10 mouse cellular contexts compared by ENCODE assay signal in the genomic region with DNA sequence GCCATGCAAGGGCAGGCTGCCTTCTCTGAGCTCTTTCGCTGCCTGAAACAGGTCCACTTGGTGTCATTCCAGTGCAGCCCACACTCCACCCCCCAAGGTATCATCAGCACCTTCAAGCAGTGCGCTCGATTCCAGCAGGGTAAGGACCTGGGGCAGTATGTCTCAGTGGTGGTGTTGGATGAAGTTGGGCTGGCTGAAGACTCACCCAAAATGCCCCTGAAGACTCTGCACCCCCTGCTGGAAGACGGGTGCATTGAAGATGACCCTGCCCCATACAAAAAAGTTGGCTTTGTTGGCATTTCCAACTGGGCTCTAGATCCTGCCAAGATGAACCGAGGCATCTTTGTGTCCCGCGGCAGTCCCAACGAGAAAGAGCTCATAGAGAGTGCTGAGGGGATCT. TPM values are rescaled to one million over a fixed set of nuclear protein-coding genes. Genes with fewer than 3 reads are reported as not detected.
DNase-seq lines count a peak whose midpoint lies in the region; ATAC-seq and TF ChIP-seq lines count a peak whose summit lies in the region.
"Had no signal": no experiment of that assay in that cellular context is flagged by ENCODE, and none has a peak within 500 bp of the region (broad histone marks: within the 10 kb centered on the region; RNA-seq: fewer than 3 reads in every experiment).

No protein-coding gene starts in this region.

- no peaks in the 10 kb centered on the region for H3K9me3 ChIP-seq in forebrain, postnatal 0 days (ENCODE audit: low read length)
- no peaks in the 10 kb centered on the region for H3K9me3 ChIP-seq in forebrain, embryonic 12.5 days
- H3K9me3 ChIP-seq in lung, embryonic 14.5 days (ENCODE audit: low read depth, low read length) = no peaks in the 10 kb centered on the region
- no peaks in the 10 kb centered on the region for H3K9me3 ChIP-seq in midbrain, embryonic 10.5 days (replicated peaks)
- H3K9me3 ChIP-seq: limb, embryonic 10.5 days had no signal

- H3K27me3 ChIP-seq in forebrain, postnatal 0 days (ENCODE audit: insufficient read depth, low read length) = no peaks in the 10 kb centered on the region
- no peaks in the 10 kb centered on the region for H3K27me3 ChIP-seq in forebrain, embryonic 12.5 days
- no peaks in the 10 kb centered on the region for H3K27me3 ChIP-seq in lung, embryonic 14.5 days (ENCODE audit: insufficient read depth, low read length)
- no peaks in the 10 kb centered on the region for H3K27me3 ChIP-seq in midbrain, embryonic 10.5 days (ENCODE audit: low read depth, poor library complexity, severe bottlenecking)

- no peak for ATAC-seq in forebrain, postnatal 0 days
- ATAC-seq in forebrain, embryonic 12.5 days (ENCODE audit: low FRiP score) = no peak
- no peak for ATAC-seq in lung, embryonic 14.5 days (ENCODE audit: insufficient read depth)
- ATAC-seq: inflammation-experienced regulatory T-cells, adult 6 months had no signal

- peak; percentile 5; the same call in 1 of the 2 replicates for TF ChIP-seq CTCF in forebrain, postnatal 0 days (IDR thresholded peaks at IDR 0.05; ENCODE audit: low read depth)
- 0 out of 2 replicates have a peak, but pooled peaks have one; percentile 25 for TF ChIP-seq CTCF in lung, embryonic 14.5 days (IDR thresholded peaks at IDR 0.05; ENCODE audit: low read depth)

- H3K4me2 ChIP-seq in forebrain, postnatal 0 days (ENCODE audit: low read depth) = no peak overlapping the region
- no peak overlapping the region for H3K4me2 ChIP-seq in forebrain, embryonic 12.5 days
- H3K4me2 ChIP-seq in lung, embryonic 14.5 days = no peak overlapping the region

- H3K27ac ChIP-seq in forebrain, postnatal 0 days (ENCODE audit: low read depth, low read length) = no peak overlapping the region
- H3K27ac ChIP-seq in forebrain, embryonic 12.5 days = no peak overlapping the region
- no peak overlapping the region for H3K27ac ChIP-seq in lung, embryonic 14.5 days (ENCODE audit: low read depth)
- H3K27ac ChIP-seq in midbrain, embryonic 10.5 days (replicated peaks) = no peak overlapping the region
- H3K27ac ChIP-seq: limb, embryonic 10.5 days had no signal

- no peaks in the 10 kb centered on the region for H3K36me3 ChIP-seq in forebrain, postnatal 0 days (ENCODE audit: insufficient read depth)
- H3K36me3 ChIP-seq in forebrain, embryonic 12.5 days (replicated peaks) = no peaks in the 10 kb centered on the region
- peaks cover 14% of the 10 kb centered on the region; the same call in 1 of the 2 replicates for H3K36me3 ChIP-seq in lung, embryonic 14.5 days (ENCODE audit: insufficient read depth)
- no peaks in the 10 kb centered on the region for H3K36me3 ChIP-seq in midbrain, embryonic 10.5 days

- no peaks in the 10 kb centered on the region for H3K4me1 ChIP-seq in forebrain, postnatal 0 days (ENCODE audit: insufficient read depth)
- no peaks in the 10 kb centered on the region for H3K4me1 ChIP-seq in forebrain, embryonic 12.5 days
- no peaks in the 10 kb centered on the region for H3K4me1 ChIP-seq in lung, embryonic 14.5 days (ENCODE audit: insufficient read depth)
- H3K4me1 ChIP-seq in midbrain, embryonic 10.5 days = no peaks in the 10 kb centered on the region

- H3K9ac ChIP-seq in forebrain, postnatal 0 days = no peak overlapping the region
- no peak overlapping the region for H3K9ac ChIP-seq in forebrain, embryonic 12.5 days
- no peak overlapping the region for H3K9ac ChIP-seq in lung, embryonic 14.5 days

- no peak for DNase-seq in forebrain, postnatal 0 days
- DNase-seq in lung, embryonic 14.5 days = no peak
- no peak for DNase-seq in lung, postnatal 25 days (ENCODE audit: low spot score)
- peak; percentile 13 for DNase-seq in R1 (ENCODE audit: low read depth, low spot score)
- DNase-seq in thymus, postnatal 25 days = peak; percentile 42
- no peak for DNase-seq in urinary bladder, postnatal 36 days (ENCODE audit: low spot score in 2 of 2)
- no peak for DNase-seq in midbrain, embryonic 10.5 days (ENCODE audit: low spot score)

- WGBS in forebrain, postnatal 0 days = 88% methylated on average over 8 of the region's 8 CpGs
- 88% methylated on average over 8 of the region's 8 CpGs for WGBS in forebrain, embryonic 12.5 days
- 87% methylated on average over 8 of the region's 8 CpGs for WGBS in lung, embryonic 14.5 days
- WGBS in midbrain, embryonic 10.5 days = 92% methylated on average over 8 of the region's 8 CpGs

- H3K4me3 ChIP-seq in forebrain, postnatal 0 days (ENCODE audit: low read depth, low read length) = no peak overlapping the region
- no peak overlapping the region for H3K4me3 ChIP-seq in forebrain, embryonic 12.5 days (replicated peaks)
- no peak overlapping the region for H3K4me3 ChIP-seq in lung, embryonic 14.5 days (ENCODE audit: low read depth, low read length)
- H3K4me3 ChIP-seq in midbrain, embryonic 10.5 days = no peak overlapping the region
- H3K4me3 ChIP-seq: limb, embryonic 10.5 days had no signal

RNA-seq across cellular contexts. Expression of gene Endov, which starts 48.9 kb away (rescaled TPM):
- 35.6 and 42.8 TPM in 2 replicates for total RNA-seq in forebrain, postnatal 0 days (2014; rRNA removed)
- 15.2 and 16.9 TPM in 2 replicates for polyA plus RNA-seq in forebrain, postnatal 0 days (2015; fragmentation: Nextera tagmentation; extraction: Ambion mirVana)
- 23.1 and 23.5 TPM in 2 replicates for polyA plus RNA-seq in forebrain, embryonic 12.5 days (2016; fragmentation: Nextera tagmentation; extraction: Ambion mirVana)
- polyA plus RNA-seq in lung, embryonic 14.5 days (2014; fragmentation: Nextera tagmentation; extraction: Ambion mirVana) = 17.4 and 17.7 TPM in 2 replicates
- polyA plus RNA-seq in midbrain, embryonic 10.5 days (2016; fragmentation: Nextera tagmentation; extraction: Ambion mirVana) = 21.6 and 27.6 TPM in 2 replicates

RNA-seq across cellular contexts. Expression of gene Rnf213, which starts 49.3 kb away (rescaled TPM):
- total RNA-seq in forebrain, postnatal 0 days (2014; rRNA removed) = 5.1 and 8.6 TPM in 2 replicates
- polyA plus RNA-seq in forebrain, postnatal 0 days (2015; fragmentation: Nextera tagmentation; extraction: Ambion mirVana) = 0.78 and 1.1 TPM in 2 replicates
- 1.9 and 2.0 TPM in 2 replicates for polyA plus RNA-seq in forebrain, embryonic 12.5 days (2016; fragmentation: Nextera tagmentation; extraction: Ambion mirVana)
- polyA plus RNA-seq in lung, embryonic 14.5 days (2014; fragmentation: Nextera tagmentation; extraction: Ambion mirVana) = 12.5 and 12.7 TPM in 2 replicates
- polyA plus RNA-seq in midbrain, embryonic 10.5 days (2016; fragmentation: Nextera tagmentation; extraction: Ambion mirVana) = 0.97 and 1.0 TPM in 2 replicates

Comparison
In these comparisons a context has a peak if more than half of its experiments do, and no peak if none do; other contexts are left out.
1. DNase-seq: peak in R1 (single experiment) and thymus, postnatal 25 days (single experiment); none in forebrain, postnatal 0 days (single experiment), lung, embryonic 14.5 days (single experiment), lung, postnatal 25 days (single experiment), urinary bladder, postnatal 36 days (0 of 2) and midbrain, embryonic 10.5 days (single experiment).